Mouse (Mus musculus): Measurements from ENCODE around the gene Cdk6. TPM values are rescaled to one million over a fixed set of nuclear protein-coding genes. Genes with fewer than 3 reads are reported as not detected.
A peak's percentile ranks its signal among the peaks of the same experiment; 100 is the strongest.
"Not testable (repeated sequence)": the region's sequence is repeated elsewhere in the genome, so short reads cannot be mapped to it uniquely, and the experiment has no call there.

The Cdk6 gene
- polyA plus RNA-seq, 2 experiments: 5.7 to 13.9 TPM

DNA sequence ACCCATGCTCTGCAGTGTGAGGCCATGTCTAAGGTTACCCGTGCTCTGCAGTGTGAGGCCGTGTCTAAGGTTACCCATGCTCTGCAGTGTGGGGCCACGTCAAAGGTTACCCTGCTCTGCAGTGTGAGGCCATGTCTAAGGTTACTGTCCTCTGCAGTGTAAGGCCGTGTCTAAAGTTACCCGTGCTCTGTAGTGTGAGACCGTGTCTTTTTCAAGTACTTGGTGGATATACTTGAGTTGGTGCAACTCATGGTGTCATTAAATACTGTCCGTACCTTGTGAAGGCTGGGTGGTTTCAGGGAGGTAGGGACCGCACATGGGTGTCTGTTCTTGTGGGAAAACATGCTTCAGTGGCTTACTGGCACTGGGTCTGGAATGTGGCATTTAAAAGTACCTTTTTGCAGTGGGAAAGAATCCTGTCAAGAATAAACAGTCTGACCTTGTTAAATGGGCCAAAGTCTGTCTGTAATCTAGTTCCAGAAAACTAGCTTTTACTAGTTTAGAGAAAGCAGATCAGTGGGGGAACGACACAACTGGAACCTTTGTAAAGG is 97.2 kb downstream of the Cdk6 start:
- not testable (repeated sequence) for H3K27ac ChIP-seq; H3K4me2 ChIP-seq (ENCODE audit: low read depth); ATAC-seq (ENCODE audit: insufficient read depth)

DNA sequence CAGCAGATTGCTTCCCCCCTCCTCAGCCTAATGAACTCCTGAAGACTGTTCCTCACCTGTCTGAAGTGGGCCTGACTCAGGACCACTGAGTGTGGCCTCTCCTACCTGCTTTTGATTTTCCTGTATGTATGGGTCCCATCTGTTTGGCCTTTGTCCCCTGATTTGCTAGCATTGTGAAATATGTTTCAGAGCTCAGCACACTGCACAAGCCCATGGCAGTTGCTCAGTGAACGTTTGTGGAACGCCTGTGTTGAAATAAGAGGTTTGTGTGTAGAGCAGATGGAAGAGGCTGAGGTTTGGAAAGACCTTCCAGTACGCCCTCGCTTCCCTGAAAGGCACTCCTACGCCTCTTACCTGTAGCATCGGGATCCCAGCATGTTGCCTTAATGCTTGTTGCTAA is 98.1 kb downstream of the Cdk6 start:
- H3K27me3 ChIP-seq (ENCODE audit: control insufficient read depth, insufficient read depth, low read length); H3K4me3 ChIP-seq (ENCODE audit: insufficient read depth in 1 of 2, low read depth in 2 of 2, low read length in 2 of 2); H3K36me3 ChIP-seq (replicated peaks; ENCODE audit: control insufficient read depth, insufficient read depth, low read depth); ATAC-seq (ENCODE audit: insufficient read depth); H3K4me2 ChIP-seq (ENCODE audit: low read depth); H3K27ac ChIP-seq; H3K9me3 ChIP-seq (ENCODE audit: control insufficient read depth, low read length); DNase-seq (ENCODE audit: low read depth in 3 of 3, low spot score in 3 of 3); H3K4me1 ChIP-seq (replicated peaks; ENCODE audit: control insufficient read depth in 2 of 2, insufficient read depth in 2 of 2, low read length in 1 of 2); H3K9ac ChIP-seq (replicated peaks): not testable (repeated sequence)
- 66% methylated on average over 6 of the region's 6 CpGs for WGBS (ENCODE audit: insufficient replicate concordance)

More for the DNA sequence above, 97.2 kb downstream of the Cdk6 start:
- H3K9ac ChIP-seq (replicated peaks); H3K4me3 ChIP-seq (ENCODE audit: insufficient read depth in 1 of 2, low read depth in 2 of 2, low read length in 2 of 2); H3K9me3 ChIP-seq (ENCODE audit: control insufficient read depth, low read length); H3K4me1 ChIP-seq (replicated peaks; ENCODE audit: control insufficient read depth in 2 of 2, insufficient read depth in 2 of 2, low read length in 1 of 2); DNase-seq (ENCODE audit: low read depth in 3 of 3, low spot score in 3 of 3); H3K36me3 ChIP-seq (replicated peaks; ENCODE audit: control insufficient read depth, insufficient read depth, low read depth); H3K27me3 ChIP-seq (ENCODE audit: control insufficient read depth, insufficient read depth, low read length): not testable (repeated sequence)
- WGBS (ENCODE audit: insufficient replicate concordance): 82% methylated on average over 9 of the region's 9 CpGs

DNA sequence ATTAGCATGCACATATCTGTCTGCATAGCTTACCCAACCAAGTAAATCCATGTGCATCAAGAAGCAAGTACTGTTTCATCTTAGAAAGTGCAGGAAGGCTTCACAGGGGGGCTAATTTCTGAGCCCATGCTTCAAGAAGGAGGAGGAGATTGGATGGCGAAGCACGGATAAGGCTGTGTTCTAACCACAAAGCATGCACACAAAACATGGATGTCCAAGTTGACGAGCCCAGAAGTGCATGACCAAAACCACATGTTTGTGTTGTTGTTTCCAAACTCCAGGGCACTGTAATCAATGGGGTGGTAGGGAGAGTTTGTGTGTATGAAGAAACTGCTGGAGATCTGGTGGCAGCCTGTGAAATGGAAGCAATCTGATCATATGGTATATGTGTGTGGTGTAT is 101.2 kb downstream of the Cdk6 start:
- H3K4me3 ChIP-seq (ENCODE audit: insufficient read depth in 1 of 2, low read depth in 2 of 2, low read length in 2 of 2); H3K27me3 ChIP-seq (ENCODE audit: control insufficient read depth, insufficient read depth, low read length); H3K4me2 ChIP-seq (ENCODE audit: low read depth); ATAC-seq (ENCODE audit: insufficient read depth); H3K27ac ChIP-seq; DNase-seq (ENCODE audit: low read depth in 3 of 3, low spot score in 3 of 3); H3K9ac ChIP-seq (replicated peaks); H3K9me3 ChIP-seq (ENCODE audit: control insufficient read depth, low read length); H3K36me3 ChIP-seq (replicated peaks; ENCODE audit: control insufficient read depth, insufficient read depth, low read depth); H3K4me1 ChIP-seq (replicated peaks; ENCODE audit: control insufficient read depth in 2 of 2, insufficient read depth in 2 of 2, low read length in 1 of 2): not testable (repeated sequence)
- WGBS (ENCODE audit: insufficient replicate concordance): 45% methylated on average over 3 of the region's 3 CpGs

DNA sequence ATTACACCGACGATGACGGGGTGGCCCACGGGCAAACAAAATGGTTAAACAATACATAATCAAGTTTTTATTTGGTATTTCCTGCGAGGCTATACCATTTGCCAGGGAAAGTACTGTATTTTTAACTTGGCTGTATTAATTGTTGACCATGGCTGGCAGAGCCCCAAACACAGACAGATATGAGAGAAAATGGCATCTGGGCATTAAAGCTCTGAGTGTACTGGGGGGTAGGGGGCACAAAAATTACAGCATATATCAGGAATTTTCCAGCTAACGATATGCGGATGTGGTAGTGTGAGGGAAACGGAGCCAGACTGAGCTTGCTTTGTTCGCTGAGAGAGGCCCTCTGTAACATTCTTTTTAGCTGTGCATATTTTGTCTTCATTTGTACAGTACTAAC is 109.9 kb downstream of the Cdk6 start:
- H3K9me3 ChIP-seq (ENCODE audit: control insufficient read depth, low read length); H3K4me2 ChIP-seq (ENCODE audit: low read depth); H3K9ac ChIP-seq (replicated peaks); H3K4me1 ChIP-seq (replicated peaks; ENCODE audit: control insufficient read depth in 2 of 2, insufficient read depth in 2 of 2, low read length in 1 of 2); H3K27me3 ChIP-seq (ENCODE audit: control insufficient read depth, insufficient read depth, low read length); H3K36me3 ChIP-seq (replicated peaks; ENCODE audit: control insufficient read depth, insufficient read depth, low read depth); DNase-seq (ENCODE audit: low read depth in 3 of 3, low spot score in 3 of 3); H3K27ac ChIP-seq; ATAC-seq (ENCODE audit: insufficient read depth); H3K4me3 ChIP-seq (ENCODE audit: insufficient read depth in 1 of 2, low read depth in 2 of 2, low read length in 2 of 2): not testable (repeated sequence)
- whole genome bisulfite sequencing (ENCODE audit: insufficient replicate concordance): 79% methylated on average over 9 of the region's 9 CpGs

DNA sequence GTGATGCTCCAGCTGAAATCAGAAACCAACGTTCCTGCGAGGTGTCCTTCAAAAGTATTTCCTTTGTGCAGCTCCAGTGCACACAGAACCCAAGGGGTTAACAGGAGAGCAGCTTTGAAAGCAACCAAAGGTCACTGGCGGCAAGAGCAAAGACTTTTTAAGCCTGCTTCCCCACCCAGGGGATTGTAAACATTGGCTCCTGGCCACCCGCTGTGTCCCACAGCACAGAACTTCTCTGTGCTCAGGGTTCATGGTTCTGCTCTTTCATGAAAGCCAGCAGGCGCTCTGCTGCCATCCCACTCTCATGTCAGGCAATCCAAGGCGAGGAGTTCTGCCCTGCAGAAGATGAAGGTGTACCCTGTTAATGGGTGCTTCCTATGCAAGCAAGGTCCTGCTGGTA is 112.7 kb downstream of the Cdk6 start:
- not testable (repeated sequence) for H3K9ac ChIP-seq (replicated peaks); H3K4me3 ChIP-seq (ENCODE audit: insufficient read depth in 1 of 2, low read depth in 2 of 2, low read length in 2 of 2); DNase-seq (ENCODE audit: low read depth in 3 of 3, low spot score in 3 of 3); H3K27me3 ChIP-seq (ENCODE audit: control insufficient read depth, insufficient read depth, low read length); H3K36me3 ChIP-seq (replicated peaks; ENCODE audit: control insufficient read depth, insufficient read depth, low read depth); H3K4me2 ChIP-seq (ENCODE audit: low read depth); H3K27ac ChIP-seq; H3K9me3 ChIP-seq (ENCODE audit: control insufficient read depth, low read length); H3K4me1 ChIP-seq (replicated peaks; ENCODE audit: control insufficient read depth in 2 of 2, insufficient read depth in 2 of 2, low read length in 1 of 2)
- peak; percentile 28; the same call in 1 of the 2 replicates for ATAC-seq (ENCODE audit: insufficient read depth)
- 55% methylated on average over 6 of the region's 6 CpGs for WGBS (ENCODE audit: insufficient replicate concordance)

DNA sequence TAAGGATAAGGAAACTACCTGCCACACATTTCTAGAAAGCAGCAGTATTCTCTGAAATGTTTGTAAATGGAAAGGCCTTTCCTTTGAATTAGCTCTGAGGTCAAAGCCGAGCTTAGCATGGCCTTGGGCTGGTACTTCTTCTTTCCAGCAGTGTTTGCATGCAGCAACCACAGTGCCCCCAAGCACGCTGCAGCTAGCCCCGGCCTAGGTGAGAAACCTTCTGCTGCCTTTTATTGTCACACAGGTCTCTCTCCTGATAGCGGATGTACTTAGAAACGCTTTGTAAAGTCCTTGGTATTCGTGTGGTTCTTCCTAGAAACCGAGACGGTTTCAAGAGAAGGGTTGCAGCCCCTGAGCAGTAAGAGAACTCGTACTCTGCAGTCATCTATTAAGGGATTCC is 119.6 kb downstream of the Cdk6 start:
- H3K4me2 ChIP-seq (ENCODE audit: low read depth): no peak overlapping the region
- H3K9me3 ChIP-seq (ENCODE audit: control insufficient read depth, low read length): no peaks in the 10 kb centered on the region
- H3K4me1 ChIP-seq (replicated peaks; ENCODE audit: control insufficient read depth in 2 of 2, insufficient read depth in 2 of 2, low read length in 1 of 2): peaks cover 3 to 34% of the 10 kb centered on the region in 2 experiments
- no peak for ATAC-seq (ENCODE audit: insufficient read depth)
- H3K9ac ChIP-seq (replicated peaks): no peak overlapping the region
- no peak overlapping the region for H3K4me3 ChIP-seq (ENCODE audit: insufficient read depth in 1 of 2, low read depth in 2 of 2, low read length in 2 of 2)
- no peak for TF ChIP-seq CTCF (IDR thresholded peaks at IDR 0.05; ENCODE audit: low read depth)
- no peak for TF ChIP-seq EP300 (IDR thresholded peaks at IDR 0.05; ENCODE audit: low read depth)
- no peaks in the 10 kb centered on the region for H3K36me3 ChIP-seq (replicated peaks; ENCODE audit: control insufficient read depth, insufficient read depth, low read depth)
- 19% methylated on average over 9 of the region's 9 CpGs for WGBS (ENCODE audit: insufficient replicate concordance)
- DNase-seq (ENCODE audit: low read depth in 3 of 3, low spot score in 3 of 3): peak in 1 of 3 experiments; percentile 31
- H3K27ac ChIP-seq: no peak overlapping the region
- no peaks in the 10 kb centered on the region for H3K27me3 ChIP-seq (ENCODE audit: control insufficient read depth, insufficient read depth, low read length)

All from liver, embryonic 14.5 days (tissue).